Mouse (Mus musculus) right cerebral cortex, postnatal 10 days (tissue): ENCODE data around the gene Gm10439.
"Not testable (repeated sequence)": the region's sequence is repeated elsewhere in the genome, so short reads cannot be mapped to it uniquely, and the experiment has no call there.

Experiments used
- DNase-seq, 2 experiments: peaks; one replicate each; pipeline ENCODE4 v3.0.0; 2021; ENCODE audit warnings: low spot score in 2 of 2

Gm10439 gene

GRCm38 (mm10) chrX:149594270-149594669 lies at the start of gene Gm10439:
Gene Gm10439 (plus strand): TSS chrX:149594570.
- not testable (repeated sequence) for DNase-seq
